Mouse (Mus musculus) gastrocnemius, postnatal 10 days (tissue): ENCODE results near the gene Cdon. TPM values are rescaled to one million over a fixed set of nuclear protein-coding genes. Genes with fewer than 3 reads are reported as not detected.

Experiments used
- DNase-seq: peaks from one replicate; pipeline ENCODE4 v3.0.0; 2021; ENCODE audit warnings: mixed read lengths
- total RNA-seq, 2 experiments: library from RNA; stranded (reverse); gene quantifications; 2 replicates each; pipeline ENCODE4 v1.2.3; 2021

Gene Cdon
- total RNA-seq, 2 experiments from 2014 or later = 29.5 to 37.8 TPM

- DNase-seq = no peak
Measured at GRCm38 (mm10) chr9:35435565-35435964, 14.6 kb downstream of the Cdon start.

GRCm38 (mm10) chr9:35438286-35439061 is 17.5 kb downstream of the Cdon start:
- DNase-seq = no peak

DNA sequence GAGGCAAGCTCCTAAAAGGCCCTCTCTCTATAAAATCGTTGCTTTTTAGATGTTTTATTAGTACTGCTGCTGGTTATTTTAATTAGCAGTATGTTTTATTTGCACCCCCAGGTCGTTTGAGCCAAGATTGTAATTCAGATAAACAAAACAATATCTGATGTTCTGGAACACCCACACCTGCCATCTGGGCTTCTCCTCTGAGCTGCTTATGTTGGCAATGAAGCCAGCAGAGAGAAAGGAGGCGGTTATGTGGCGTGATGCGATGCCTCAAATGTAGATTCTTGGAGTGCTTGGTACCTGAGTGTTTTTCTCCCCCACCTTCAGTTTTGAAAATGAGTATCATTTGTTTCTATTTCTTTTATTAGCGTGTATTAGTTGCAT is 18.1 kb downstream of the Cdon start:
- DNase-seq = no peak

GRCm38 (mm10) chr9:35439754-35440153 is 18.8 kb downstream of the Cdon start:
- DNase-seq = no peak

- no peak for DNase-seq
Measured at GRCm38 (mm10) chr9:35442476-35442875, 21.5 kb downstream of the Cdon start.

GRCm38 (mm10) chr9:35443618-35444511 is 22.9 kb downstream of the Cdon start:
- no peak for DNase-seq

DNA sequence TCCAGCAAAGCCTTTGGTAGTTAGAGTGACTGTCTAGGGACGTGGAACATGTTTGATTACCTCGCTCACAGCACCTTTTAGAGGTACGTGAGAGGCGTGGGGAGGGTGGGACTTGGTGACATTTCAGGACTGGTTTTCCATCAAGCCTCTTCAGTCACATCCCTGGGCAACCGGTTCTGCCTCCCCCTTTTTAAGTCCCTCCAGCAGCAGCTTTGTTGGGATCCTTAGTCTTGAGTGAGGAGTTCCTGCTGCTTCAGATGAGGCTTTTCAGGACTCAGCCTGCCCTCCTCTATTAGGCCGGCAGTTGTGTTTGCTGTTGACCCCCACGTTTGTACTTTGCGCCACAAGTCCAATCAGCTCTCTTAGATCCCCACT is 23.6 kb downstream of the Cdon start:
- no peak for DNase-seq

DNA sequence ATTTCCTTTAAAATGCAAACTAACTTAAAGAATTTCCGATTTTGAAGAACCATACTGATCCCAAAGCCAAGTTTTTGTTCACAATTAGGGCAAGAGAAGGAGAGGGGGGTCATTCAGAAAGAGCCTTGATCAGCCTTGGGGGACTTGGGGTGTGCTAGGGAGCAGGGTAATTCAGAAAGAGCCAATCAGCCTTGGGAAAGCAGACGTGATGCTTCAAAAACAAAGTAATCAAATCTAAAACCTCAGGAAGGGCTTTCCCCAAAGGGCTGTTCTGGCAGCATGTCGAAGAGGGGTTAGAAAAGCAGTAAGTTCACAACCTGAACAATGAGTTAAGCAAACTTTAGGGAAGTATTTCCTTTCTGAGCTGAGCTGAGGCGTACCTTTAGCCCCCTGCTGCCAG is 26.0 kb downstream of the Cdon start:
- no peak for DNase-seq

DNA sequence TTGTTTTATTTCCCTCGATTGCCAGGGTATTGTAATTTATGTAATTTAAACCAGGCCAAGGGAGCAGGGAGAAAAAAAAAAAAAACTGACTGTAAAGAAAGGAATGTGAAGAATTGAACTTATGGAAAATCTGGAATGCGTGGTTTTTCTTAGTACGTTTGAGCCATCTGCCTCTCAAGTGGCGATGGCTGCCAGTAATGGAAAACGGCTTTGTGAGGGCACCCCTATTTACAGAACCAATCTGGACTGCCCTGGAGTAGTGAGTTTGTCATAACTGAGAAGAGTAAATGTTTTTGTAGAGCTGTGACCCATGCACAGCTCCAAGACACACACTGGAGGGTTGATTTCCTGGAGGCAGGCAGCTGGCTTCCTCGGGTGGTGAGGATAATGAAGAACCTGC is 32.4 kb downstream of the Cdon start:
- no peak for DNase-seq

GRCm38 (mm10) chr9:35459594-35459993 is 38.7 kb downstream of the Cdon start:
- DNase-seq = no peak

DNA sequence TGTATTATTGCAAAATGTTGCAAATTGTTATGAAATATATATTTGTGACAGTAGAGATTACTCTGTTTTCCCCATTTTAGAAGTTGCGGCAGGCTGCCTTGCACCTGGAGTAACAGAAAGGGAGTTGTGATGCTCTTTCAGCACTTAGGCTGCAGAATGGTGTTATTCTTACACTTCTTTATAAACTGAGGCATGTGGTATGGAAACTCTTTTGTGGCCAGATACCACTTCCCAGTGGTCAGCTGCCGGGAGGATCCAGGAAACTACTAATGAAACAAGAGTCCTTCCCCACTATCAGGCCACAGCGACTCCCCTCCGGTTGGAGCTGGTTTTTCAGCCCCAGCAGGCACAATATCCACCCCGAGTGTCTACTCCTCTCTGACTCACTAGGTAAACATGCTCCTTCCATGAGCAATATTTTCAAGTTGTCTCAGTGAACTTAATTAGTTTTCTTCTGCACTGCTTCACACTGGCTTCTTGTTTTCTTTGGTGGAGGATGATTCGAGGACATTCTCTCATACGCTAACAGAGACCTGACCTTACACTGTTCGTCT is 46.4 kb downstream of the Cdon start:
- DNase-seq = no peak

DNA sequence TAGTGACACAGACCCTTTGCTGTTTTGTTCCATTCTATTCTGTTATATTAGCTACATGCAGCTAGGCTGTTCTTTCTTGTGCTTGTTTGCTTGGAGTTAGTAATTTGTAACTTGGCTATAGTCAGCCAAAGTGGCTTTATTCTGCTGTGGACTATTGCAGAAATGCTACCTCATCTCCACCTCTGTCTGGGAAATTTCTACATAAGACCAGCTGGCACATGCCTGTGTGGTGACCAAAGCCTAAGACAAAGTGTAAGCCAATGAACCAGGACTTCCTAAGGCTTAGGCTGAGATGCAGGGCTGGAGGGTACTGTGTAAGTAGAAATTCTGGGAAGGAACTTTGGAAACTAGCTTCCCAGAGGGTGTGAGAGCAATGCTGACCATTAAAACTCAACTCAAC is 48.0 kb downstream of the Cdon start:
- DNase-seq = no peak

GRCm38 (mm10) chr9:35474104-35474724 is 53.3 kb downstream of the Cdon start:
- no peak for DNase-seq

GRCm38 (mm10) chr9:35475394-35475793 is 54.5 kb downstream of the Cdon start:
- no peak for DNase-seq

DNA sequence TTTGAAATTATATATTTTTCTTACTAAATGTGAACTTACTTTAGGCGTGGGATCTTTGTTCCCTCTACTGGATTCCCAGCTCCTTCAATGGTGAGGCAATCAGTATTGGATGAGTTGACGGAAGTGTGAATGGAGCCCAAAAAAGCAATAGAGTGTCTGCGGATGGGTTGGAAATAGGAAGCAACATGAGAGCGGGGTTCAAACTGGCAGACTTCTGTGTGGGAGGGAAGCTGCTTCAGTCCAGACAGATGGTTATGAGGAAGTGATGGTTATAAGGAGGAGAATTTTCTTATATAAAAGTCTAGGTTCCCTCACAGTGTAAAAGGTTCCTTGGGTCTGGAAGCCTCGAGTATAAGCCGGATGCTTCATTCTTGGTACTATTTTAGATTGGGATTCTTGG is 58.5 kb downstream of the Cdon start:
- DNase-seq = no peak

DNA sequence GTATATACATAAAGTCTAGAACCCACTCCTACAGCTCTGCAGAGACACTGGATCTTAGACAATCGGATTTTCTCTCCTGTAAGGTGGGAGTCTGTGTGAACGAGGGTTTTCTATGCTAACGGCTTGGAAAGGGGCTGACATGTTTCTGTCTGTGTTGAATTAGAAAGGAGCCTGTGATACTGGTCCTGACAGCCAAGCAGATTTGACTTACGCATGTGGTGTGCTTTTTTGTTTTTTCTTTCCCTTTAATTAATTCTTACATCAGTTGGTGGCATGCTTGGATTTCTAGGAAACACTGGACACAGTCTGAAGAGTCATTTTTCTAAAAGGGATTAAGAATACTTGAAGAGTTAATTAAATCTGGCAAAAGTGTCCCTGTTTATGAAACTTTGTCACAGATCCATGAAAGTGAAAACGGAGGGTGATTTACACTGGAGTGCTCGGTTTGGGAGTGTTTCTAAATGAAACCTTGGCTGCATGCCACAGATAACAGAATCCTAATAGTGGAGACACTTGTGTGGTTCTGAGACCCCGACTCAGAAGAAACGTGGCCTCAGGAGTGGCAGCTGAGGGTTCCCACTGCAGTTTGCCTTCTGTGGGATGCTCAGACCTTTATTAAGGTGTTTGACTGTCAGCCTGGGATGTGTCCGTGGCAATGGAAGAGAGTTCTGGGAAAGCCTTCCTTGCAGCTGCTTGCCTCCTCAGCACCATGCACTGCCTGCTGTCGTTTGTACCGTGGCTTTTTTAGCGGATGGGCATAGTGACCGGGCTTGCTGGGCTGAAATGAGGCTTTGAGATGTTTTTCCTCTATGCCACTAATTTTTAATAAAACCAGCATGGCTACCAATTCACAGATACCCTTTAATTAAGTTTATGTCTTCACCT is 61.3 kb downstream of the Cdon start:
- DNase-seq = no peak

DNA sequence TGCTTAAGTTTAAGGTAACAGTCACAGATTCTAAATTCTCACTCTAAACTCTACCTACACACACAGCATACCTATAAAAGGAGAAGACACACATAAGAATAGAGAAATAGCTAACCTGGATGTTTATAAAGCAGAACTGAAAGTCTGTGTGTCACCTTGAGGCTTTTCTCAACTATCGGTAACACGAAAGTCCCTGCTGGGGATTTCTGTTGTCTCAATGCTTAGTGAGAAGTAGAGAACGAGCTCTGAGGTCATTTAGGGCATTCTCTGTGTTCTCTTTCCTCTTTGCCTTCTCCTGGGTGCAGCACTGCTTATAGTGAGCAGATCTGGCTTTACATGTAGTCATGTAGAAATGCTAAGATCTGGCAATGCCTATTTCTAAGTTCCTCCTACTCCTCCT is 63.0 kb downstream of the Cdon start:
- DNase-seq = no peak

DNA sequence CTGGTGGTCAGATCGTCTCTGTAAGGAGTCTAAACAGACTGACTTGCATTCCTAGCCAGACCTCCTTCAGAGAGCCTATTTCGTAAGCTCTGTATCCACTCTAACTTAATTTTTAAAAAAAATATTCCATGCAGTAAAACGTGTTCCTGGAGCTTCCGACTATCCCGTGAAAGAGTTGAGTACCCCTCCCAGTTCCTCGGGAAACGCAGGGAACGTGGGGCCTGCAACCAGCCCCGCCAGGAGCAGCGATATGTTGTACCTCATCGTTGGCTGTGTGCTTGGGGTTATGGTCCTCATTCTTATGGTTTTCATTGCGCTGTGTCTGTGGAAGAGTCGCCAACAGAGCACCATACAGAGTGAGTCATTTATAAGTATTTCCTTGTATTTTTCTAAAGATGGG is 65.7 kb downstream of the Cdon start:
- no peak for DNase-seq

- DNase-seq = no peak
Measured at GRCm38 (mm10) chr9:35488496-35488895, 67.6 kb downstream of the Cdon start.

DNA sequence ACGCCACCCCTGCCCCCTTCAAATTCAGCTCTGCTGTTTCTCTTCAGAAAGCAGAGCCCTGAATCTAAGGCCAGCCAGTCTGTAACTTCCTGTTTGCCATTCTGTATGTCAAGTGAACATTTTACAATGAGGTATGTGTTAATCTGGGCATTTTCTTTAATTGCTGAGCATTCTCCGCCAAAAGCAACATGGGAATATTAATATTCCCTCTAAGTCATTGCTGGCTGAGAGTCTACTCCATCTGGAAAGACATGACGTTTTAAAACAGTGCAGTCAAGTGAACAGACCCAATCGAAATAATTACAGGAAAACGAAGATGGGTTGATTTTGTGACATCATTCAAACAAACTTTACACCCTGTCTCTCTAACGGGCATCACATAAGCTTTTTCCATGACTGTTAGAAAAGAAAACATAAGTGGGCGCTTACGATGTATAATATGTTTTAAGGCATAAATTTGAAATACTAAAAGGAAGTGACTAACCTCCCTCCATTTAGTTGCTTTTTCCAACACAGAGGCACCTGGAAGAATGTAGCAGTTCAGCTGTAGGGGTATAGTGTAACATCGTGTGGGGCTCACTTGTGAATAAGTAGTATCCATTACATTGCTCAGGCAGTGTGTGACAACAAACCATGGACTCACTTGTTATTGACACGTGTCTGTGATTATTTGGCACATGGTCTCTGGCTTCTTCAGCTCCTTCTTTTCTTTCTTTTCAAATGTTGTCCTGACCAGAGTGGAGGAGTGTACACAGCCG is 70.4 kb downstream of the Cdon start:
- DNase-seq = no peak
